Mouse (Mus musculus): ENCODE data around the gene Gm45785.
A peak's percentile ranks its signal among the peaks of the same experiment; 100 is the strongest.

DNA sequence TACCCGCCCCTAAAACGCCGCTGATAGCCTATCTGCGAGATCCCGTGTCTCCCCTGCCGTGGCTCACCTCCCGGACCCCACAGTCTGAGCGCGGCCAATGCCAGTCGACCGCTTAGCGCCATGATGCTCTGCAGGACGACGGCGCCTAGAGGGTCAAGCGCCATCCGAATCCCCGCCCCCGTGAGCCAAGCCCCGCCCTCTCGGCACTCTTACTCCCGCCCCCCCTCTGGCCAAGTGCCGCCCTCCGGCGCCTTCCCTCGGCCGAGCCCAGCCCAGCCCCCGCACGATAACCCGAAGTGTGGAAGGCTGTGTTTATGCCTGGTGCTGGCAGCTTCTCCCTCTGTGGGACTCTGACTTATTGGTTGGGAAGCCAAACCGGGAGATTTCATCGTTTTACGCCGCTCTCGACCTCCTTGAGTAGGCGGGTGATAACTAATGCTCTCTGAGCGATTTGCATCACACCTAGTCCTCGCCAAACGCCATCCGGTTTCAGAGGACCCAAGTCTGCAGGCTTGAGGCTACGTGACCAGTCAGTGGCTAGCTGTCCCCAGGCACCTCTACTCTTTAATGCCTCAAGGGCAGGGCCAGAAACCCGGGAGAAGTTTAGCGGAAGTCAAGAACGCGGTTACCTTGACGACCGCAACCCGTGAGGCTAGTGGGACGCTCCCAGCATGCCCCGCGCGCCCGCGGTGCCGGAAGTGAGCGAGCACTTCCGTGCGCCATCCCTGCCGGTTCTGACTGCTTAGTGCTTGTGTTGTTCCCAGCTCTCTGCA is 25.8 kb upstream of the Gm45785 start, which contains the start of the genes Psmd13 and Sirt3:
- TF ChIP-seq POLR2A (IDR thresholded peaks at IDR 0.05; ENCODE audit: insufficient read depth, low read depth, low read length) (peak; percentile 64), CTCF (IDR thresholded peaks at IDR 0.05) (peak; percentile 6; the same call in 1 of the 2 replicates)
